Mouse (Mus musculus) heart, adult 2 months (tissue): ENCODE measurements around the gene Tshz2. TPM values are rescaled to one million over a fixed set of nuclear protein-coding genes. Genes with fewer than 3 reads are reported as not detected.

Source experiments
- DNase-seq, 2 experiments: peaks; one replicate each; pipeline ENCODE4 v3.0.0; 2021
- H3K27ac ChIP-seq: fragments of 200-600 bp; 2 replicates; pipeline ENCODE4 v1.8.1; 2022
- H3K27me3 ChIP-seq: fragments of 200-500 bp; 2 replicates; pipeline ENCODE4 v1.6.1; 2012; ENCODE audit warnings: mild to moderate bottlenecking, low read length, inconsistent platforms, mixed read lengths; ENCODE audit not compliant: control insufficient read depth, insufficient read depth
- H3K36me3 ChIP-seq: fragments of 200-500 bp; 2 replicates; pipeline ENCODE4 v1.6.1; 2012; ENCODE audit warnings: low read length, inconsistent platforms; ENCODE audit not compliant: control insufficient read depth, insufficient read depth
- H3K4me1 ChIP-seq: fragments of 200-500 bp; 2 replicates; pipeline ENCODE4 v1.6.1; 2011; ENCODE audit warnings: low read length; ENCODE audit not compliant: control insufficient read depth, insufficient read depth
- H3K4me3 ChIP-seq: fragments of 200-600 bp; 2 replicates; pipeline ENCODE4 v1.8.1; 2022
- H3K79me2 ChIP-seq: fragments of 200-500 bp; replicated peaks from 2 replicates; pipeline ENCODE4 v1.6.1; 2012; ENCODE audit warnings: mild to moderate bottlenecking, inconsistent platforms, low read length, moderate library complexity, mixed read lengths; ENCODE audit not compliant: control insufficient read depth, insufficient read depth
- H3K9ac ChIP-seq: fragments of 200-500 bp; 2 replicates; pipeline ENCODE4 v1.6.1; 2012; ENCODE audit warnings: low read depth, mild to moderate bottlenecking, control low read depth, inconsistent platforms, low read length, mixed read lengths
- CTCF ChIP-seq: fragments of 200-600 bp; IDR thresholded peaks from 2 replicates; pipeline ENCODE4 v1.8.1; 2022; ENCODE audit warnings: antibody characterized with exemption, mild to moderate bottlenecking, moderate library complexity
- EP300 ChIP-seq: fragments of 200-500 bp; IDR thresholded peaks from 2 replicates; pipeline ENCODE4 v1.6.1; 2011; ENCODE audit warnings: low read depth, low read length, control low read depth; ENCODE audit not compliant: insufficient read depth
- POLR2A ChIP-seq: fragments of 200-500 bp; IDR thresholded peaks from 2 replicates; pipeline ENCODE4 v1.6.1; 2011; ENCODE audit warnings: mild to moderate bottlenecking, low read depth, low read length, control low read depth; ENCODE audit not compliant: insufficient read depth
- WGBS: fragments of 180-500 bp; shearing (Covaris S2); methylation state at CpG from one replicate; pipeline ENCODE4 v1.1.7; 2018; 5-methylcytosine and 5-hydroxymethylcytosine counted together
- intact Hi-C: fragments of 180-260 bp; cut with DNase I; formaldehyde crosslinking; loops from one replicate; pipeline ENCODE4 v1.15.1; 2025
- polyA plus RNA-seq: library from polyadenylated mRNA; depleted of rRNA; stranded (reverse); fragments of >200 nt; gene quantifications from 2 replicates; pipeline ENCODE4 v1.2.3, GENCODE M21; 2012
- total RNA-seq, 2 experiments: library from RNA; stranded (reverse); gene quantifications; 2 replicates each; pipeline ENCODE4 v1.2.3; 2021

The Tshz2 gene
- total and polyA plus RNA-seq, 3 experiments = 8.2 to 12.9 (median 12.1) TPM

GRCm38 (mm10) chr2:169998878-169999337 lies 366.1 kb downstream of the Tshz2 start:
- no peak overlapping the region for H3K4me3 ChIP-seq
- WGBS = 58% methylated on average over 11 of the region's 11 CpGs
- intact Hi-C loops = no loop called here
- no peaks in the 10 kb centered on the region; the same call in 1 of the 2 replicates for H3K4me1 ChIP-seq
- no peaks in the 10 kb centered on the region for H3K27me3 ChIP-seq
- no peak overlapping the region for H3K9ac ChIP-seq
- TF ChIP-seq EP300 (no peak), CTCF (no peak), POLR2A (no peak)
- no peak overlapping the region for H3K27ac ChIP-seq
- no peaks in the 10 kb centered on the region for H3K36me3 ChIP-seq
- no peak for DNase-seq
- no peaks in the 10 kb centered on the region for H3K79me2 ChIP-seq

- H3K4me1 ChIP-seq = no peaks in the 10 kb centered on the region
- intact Hi-C loops = no loop called here
- WGBS = 73% methylated on average over 25 of the region's 25 CpGs
- H3K27ac ChIP-seq = no peak overlapping the region
- no peaks in the 10 kb centered on the region for H3K79me2 ChIP-seq
- no peak overlapping the region for H3K9ac ChIP-seq
- TF ChIP-seq EP300 = no peak
- TF ChIP-seq POLR2A = no peak
- TF ChIP-seq CTCF = no peak
- no peaks in the 10 kb centered on the region for H3K27me3 ChIP-seq
- DNase-seq = peak in 1 of 2 experiments; percentile 15
- no peaks in the 10 kb centered on the region for H3K36me3 ChIP-seq
- no peak overlapping the region for H3K4me3 ChIP-seq
These were observed 370.0 kb downstream of the Tshz2 start for GRCm38 (mm10) chr2:170002594-170003504.

GRCm38 (mm10) chr2:170003666-170004065 lies 370.9 kb downstream of the Tshz2 start:
- H3K4me1 ChIP-seq = no peaks in the 10 kb centered on the region
- H3K4me3 ChIP-seq = no peak overlapping the region
- no peak overlapping the region for H3K9ac ChIP-seq
- H3K36me3 ChIP-seq = no peaks in the 10 kb centered on the region
- TF ChIP-seq POLR2A (no peak), EP300 (no peak), CTCF (no peak)
- no peak overlapping the region for H3K27ac ChIP-seq
- 84% methylated on average over 8 of the region's 8 CpGs for WGBS
- H3K27me3 ChIP-seq = no peaks in the 10 kb centered on the region
- H3K79me2 ChIP-seq = no peaks in the 10 kb centered on the region
- intact Hi-C loops = no loop called here
- no peak for DNase-seq

DNA sequence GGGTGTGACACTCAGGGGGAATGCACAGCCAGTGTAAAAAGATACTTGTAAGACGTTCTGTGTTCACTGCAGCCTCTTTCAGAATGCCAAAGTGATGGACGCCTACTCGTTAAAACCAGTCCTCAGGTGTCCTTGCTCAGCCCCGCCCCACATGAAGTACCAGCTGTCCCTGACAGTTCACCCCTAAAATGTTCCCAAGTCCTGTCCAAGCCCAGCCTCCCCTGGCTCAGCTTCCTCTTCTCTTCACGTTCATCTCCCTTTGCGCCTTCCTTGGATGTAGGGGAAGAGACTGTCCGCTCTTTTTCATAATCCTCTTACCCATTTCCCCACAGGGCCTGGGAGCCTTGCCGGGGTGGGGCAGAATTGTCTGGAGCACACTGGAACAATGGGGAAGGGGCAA lies 374.0 kb downstream of the Tshz2 start:
- no peaks in the 10 kb centered on the region for H3K36me3 ChIP-seq
- TF ChIP-seq EP300 (no peak), POLR2A (no peak), CTCF (no peak)
- intact Hi-C loops = no loop called here
- no peak overlapping the region for H3K9ac ChIP-seq
- H3K4me3 ChIP-seq = no peak overlapping the region
- H3K27me3 ChIP-seq = no peaks in the 10 kb centered on the region
- peak; percentile 7 to 19 for DNase-seq
- H3K27ac ChIP-seq = no peak overlapping the region
- H3K4me1 ChIP-seq = no peaks in the 10 kb centered on the region
- no peaks in the 10 kb centered on the region for H3K79me2 ChIP-seq
- 72% methylated on average over 8 of the region's 8 CpGs for whole genome bisulfite sequencing

- H3K4me3 ChIP-seq = no peak overlapping the region
- H3K4me1 ChIP-seq = no peaks in the 10 kb centered on the region
- H3K36me3 ChIP-seq = no peaks in the 10 kb centered on the region
- no peak for DNase-seq
- H3K27ac ChIP-seq = no peak overlapping the region
- no peaks in the 10 kb centered on the region for H3K79me2 ChIP-seq
- intact Hi-C loops = no loop called here
- 66% methylated on average over 6 of the region's 6 CpGs for WGBS
- H3K27me3 ChIP-seq = no peaks in the 10 kb centered on the region
- H3K9ac ChIP-seq = no peak overlapping the region
- TF ChIP-seq POLR2A (no peak), EP300 (no peak), CTCF (no peak)
These were observed 374.7 kb downstream of the Tshz2 start for GRCm38 (mm10) chr2:170007426-170007958.

- 80% methylated on average over 11 of the region's 11 CpGs for WGBS
These were observed 376.9 kb downstream of the Tshz2 start for GRCm38 (mm10) chr2:170009729-170010128.

More at GRCm38 (mm10) chr2:170009729-170010128, 376.9 kb downstream of the Tshz2 start:
- H3K4me3 ChIP-seq = no peak overlapping the region
- H3K36me3 ChIP-seq = no peaks in the 10 kb centered on the region
- H3K9ac ChIP-seq = no peak overlapping the region
- no peaks in the 10 kb centered on the region for H3K79me2 ChIP-seq
- TF ChIP-seq POLR2A (no peak), CTCF (no peak), EP300 (no peak)
- H3K4me1 ChIP-seq = no peaks in the 10 kb centered on the region
- DNase-seq = no peak
- H3K27ac ChIP-seq = no peak overlapping the region
- no peaks in the 10 kb centered on the region for H3K27me3 ChIP-seq
- intact Hi-C loops = no loop called here
